Mouse (Mus musculus): Measurements from ENCODE around the gene Hoxc5.

Gene Hoxc5

GRCm38 (mm10) chr15:102967312-102967510 lies at the start of gene Hoxc5:
Gene Hoxc5 (plus strand): TSS chr15:102967443.
- DNase-seq (ENCODE audit: low read depth, low spot score), result no peak

- no peak for DNase-seq (ENCODE audit: low read depth, low spot score)
Measured at GRCm38 (mm10) chr15:102917972-102918572, 49.2 kb upstream of the Hoxc5 start.

- DNase-seq (ENCODE audit: low read depth, low spot score), result no peak
Measured at GRCm38 (mm10) chr15:102918611-102919265, 48.5 kb upstream of the Hoxc5 start.

GRCm38 (mm10) chr15:102919336-102920180 lies 47.7 kb upstream of the Hoxc5 start:
- DNase-seq (ENCODE audit: low read depth, low spot score), result no peak

- no peak for DNase-seq (ENCODE audit: low read depth, low spot score)
Measured at GRCm38 (mm10) chr15:102920619-102921018, 46.6 kb upstream of the Hoxc5 start.

GRCm38 (mm10) chr15:102921053-102922011 lies 45.9 kb upstream of the Hoxc5 start, which contains the start of gene Hoxc13:
Gene Hoxc13 (plus strand): TSS chr15:102921103.
- DNase-seq (ENCODE audit: low read depth, low spot score), result no peak

- DNase-seq (ENCODE audit: low read depth, low spot score), result no peak
Measured at GRCm38 (mm10) chr15:102922012-102922362, 45.3 kb upstream of the Hoxc5 start.

- DNase-seq (ENCODE audit: low read depth, low spot score), result no peak
Measured at GRCm38 (mm10) chr15:102922636-102923500, 44.4 kb upstream of the Hoxc5 start.

- no peak for DNase-seq (ENCODE audit: low read depth, low spot score)
Measured at GRCm38 (mm10) chr15:102927032-102927645, 40.1 kb upstream of the Hoxc5 start.

- no peak for DNase-seq (ENCODE audit: low read depth, low spot score)
Measured at GRCm38 (mm10) chr15:102931706-102932358, 35.4 kb upstream of the Hoxc5 start.

GRCm38 (mm10) chr15:102934438-102934837 lies 32.8 kb upstream of the Hoxc5 start:
- DNase-seq (ENCODE audit: low read depth, low spot score), result no peak

GRCm38 (mm10) chr15:102934897-102935296 lies 32.3 kb upstream of the Hoxc5 start:
- no peak for DNase-seq (ENCODE audit: low read depth, low spot score)

GRCm38 (mm10) chr15:102936279-102936972 lies 30.8 kb upstream of the Hoxc5 start, which contains the start of gene Hoxc12:
Gene Hoxc12 (plus strand): TSS chr15:102936757.
- no peak for DNase-seq (ENCODE audit: low read depth, low spot score)

- DNase-seq (ENCODE audit: low read depth, low spot score), result no peak
Measured at GRCm38 (mm10) chr15:102937036-102937666, 30.1 kb upstream of the Hoxc5 start.

GRCm38 (mm10) chr15:102939256-102940155 lies 27.7 kb upstream of the Hoxc5 start:
- DNase-seq (ENCODE audit: low read depth, low spot score), result no peak

GRCm38 (mm10) chr15:102942739-102943467 lies 24.3 kb upstream of the Hoxc5 start:
- DNase-seq (ENCODE audit: low read depth, low spot score), result no peak

GRCm38 (mm10) chr15:102943468-102943813 lies 23.8 kb upstream of the Hoxc5 start:
- no peak for DNase-seq (ENCODE audit: low read depth, low spot score)
